Mouse (Mus musculus): ENCODE data around the gene Fbln1. TPM values are rescaled to one million over a fixed set of nuclear protein-coding genes. Genes with fewer than 3 reads are reported as not detected.

Fbln1 gene
- polyA plus RNA-seq, 1 experiment = 48.1 TPM

DNA sequence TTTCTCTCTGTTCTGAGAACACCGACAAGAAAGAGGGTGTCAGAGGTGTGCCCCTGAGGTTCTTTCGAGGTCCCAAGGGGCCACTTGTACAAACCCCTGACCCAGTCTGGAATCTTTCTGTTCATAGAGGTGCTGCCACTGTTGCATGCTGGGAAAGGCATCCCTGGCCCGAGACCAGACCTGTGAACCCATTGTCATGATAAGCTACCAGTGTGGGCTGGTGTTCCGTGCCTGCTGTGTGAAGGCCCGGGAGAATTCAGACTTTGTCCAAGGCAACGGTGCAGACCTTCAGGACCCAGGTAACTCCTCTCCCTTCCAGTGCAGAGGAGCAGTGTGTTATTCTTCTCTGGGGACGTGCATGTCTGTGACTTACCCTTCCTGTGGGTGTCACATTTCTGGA, 21.1 kb downstream of the Fbln1 start:
- no peaks in the 10 kb centered on the region for H3K27me3 ChIP-seq (ENCODE audit: control insufficient read depth, insufficient read depth, low read length, poor library complexity, severe bottlenecking)
- H3K9ac ChIP-seq (ENCODE audit: low read depth, poor library complexity, severe bottlenecking) = no peak overlapping the region
- no peaks in the 10 kb centered on the region for H3K4me1 ChIP-seq (ENCODE audit: control insufficient read depth, insufficient read depth, low read length)
- H3K36me3 ChIP-seq (ENCODE audit: control insufficient read depth, insufficient read depth, low read length, poor library complexity, severe bottlenecking) = peaks cover 2% of the 10 kb centered on the region; the same call in 1 of the 2 replicates
- no peaks in the 10 kb centered on the region for H3K9me3 ChIP-seq (replicated peaks; ENCODE audit: control insufficient read depth, insufficient read depth, low read length, poor library complexity, severe bottlenecking)
- no peak overlapping the region for H3K27ac ChIP-seq (ENCODE audit: insufficient read depth, low read length)
- TF ChIP-seq EP300 (IDR thresholded peaks at IDR 0.05; ENCODE audit: insufficient read depth, low read depth, low read length) = 0 out of 2 replicates have a peak, but pooled peaks have one; percentile 4
- no peak for TF ChIP-seq POLR2A (IDR thresholded peaks at IDR 0.05; ENCODE audit: insufficient read depth, low read length)
- no peak overlapping the region for H3K4me3 ChIP-seq (ENCODE audit: low read depth, low read length)

DNA sequence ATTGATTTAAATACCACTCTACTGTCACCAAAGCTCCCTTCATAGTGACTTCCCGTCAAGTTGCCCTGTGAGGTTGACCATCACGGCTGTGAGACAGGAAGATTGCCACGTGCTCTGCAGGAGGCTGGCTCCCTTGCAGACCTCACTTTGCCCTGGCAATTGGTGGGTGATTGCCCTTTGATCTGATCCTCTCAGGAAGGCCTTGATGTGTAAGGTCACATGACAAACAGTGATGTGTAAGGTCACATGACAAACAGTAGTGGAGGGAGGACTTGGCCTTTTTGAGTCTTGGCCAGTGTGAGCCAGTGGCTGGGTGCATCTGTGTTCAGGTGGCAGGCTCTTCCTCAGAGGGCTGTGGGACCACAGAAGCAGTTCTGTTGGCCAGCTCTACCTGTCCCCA, 22.8 kb downstream of the Fbln1 start:
- no peak overlapping the region for H3K27ac ChIP-seq (ENCODE audit: insufficient read depth, low read length)
- peaks cover 2% of the 10 kb centered on the region; the same call in 1 of the 2 replicates for H3K36me3 ChIP-seq (ENCODE audit: control insufficient read depth, insufficient read depth, low read length, poor library complexity, severe bottlenecking)

DNA sequence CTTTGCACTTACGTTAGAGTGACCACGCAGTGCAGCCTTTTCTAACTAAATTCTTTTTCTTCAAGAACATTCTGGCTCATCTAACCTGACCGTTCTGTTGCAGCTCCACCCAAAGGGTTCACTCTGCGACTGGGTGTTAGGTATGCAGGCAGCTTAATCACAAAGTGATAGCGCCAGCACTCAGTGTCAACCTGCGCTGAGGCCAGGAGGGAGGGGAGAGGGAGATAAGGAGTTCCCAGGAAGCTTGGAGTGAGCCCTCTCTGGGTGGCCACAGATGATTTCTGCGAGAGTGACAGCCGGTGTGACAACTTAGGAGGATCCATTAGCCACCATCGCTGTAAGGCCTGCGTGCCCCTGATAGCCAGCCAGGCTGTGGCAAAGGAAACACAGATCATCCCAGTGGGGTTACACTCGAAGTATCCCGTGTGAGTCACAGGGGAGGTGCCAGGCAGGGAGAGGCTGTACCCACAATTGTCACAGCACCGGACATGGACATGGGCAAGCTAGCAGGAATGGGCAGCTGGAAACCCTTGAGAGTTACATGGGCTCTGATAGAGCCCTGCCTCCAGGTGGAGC, 24.3 kb downstream of the Fbln1 start:
- no peak overlapping the region for H3K4me3 ChIP-seq (ENCODE audit: low read depth, low read length)
- peaks cover 5% of the 10 kb centered on the region for H3K4me1 ChIP-seq (ENCODE audit: control insufficient read depth, insufficient read depth, low read length)
- H3K27me3 ChIP-seq (ENCODE audit: control insufficient read depth, insufficient read depth, low read length, poor library complexity, severe bottlenecking) = no peaks in the 10 kb centered on the region
- H3K36me3 ChIP-seq (ENCODE audit: control insufficient read depth, insufficient read depth, low read length, poor library complexity, severe bottlenecking) = no peaks in the 10 kb centered on the region
- no peak overlapping the region for H3K9ac ChIP-seq (ENCODE audit: low read depth, poor library complexity, severe bottlenecking)
- H3K9me3 ChIP-seq (replicated peaks; ENCODE audit: control insufficient read depth, insufficient read depth, low read length, poor library complexity, severe bottlenecking) = no peaks in the 10 kb centered on the region
- TF ChIP-seq EP300 (IDR thresholded peaks at IDR 0.05; ENCODE audit: insufficient read depth, low read depth, low read length) (no peak), POLR2A (IDR thresholded peaks at IDR 0.05; ENCODE audit: insufficient read depth, low read length) (no peak), CTCF (IDR thresholded peaks at IDR 0.05; ENCODE audit: low read depth, low read length) (no peak)
- H3K27ac ChIP-seq (ENCODE audit: insufficient read depth, low read length) = no peak overlapping the region

More for the DNA sequence above, 22.8 kb downstream of the Fbln1 start:
- H3K4me1 ChIP-seq (ENCODE audit: control insufficient read depth, insufficient read depth, low read length) = peaks cover 3% of the 10 kb centered on the region
- TF ChIP-seq CTCF (IDR thresholded peaks at IDR 0.05; ENCODE audit: low read depth, low read length) (no peak), POLR2A (IDR thresholded peaks at IDR 0.05; ENCODE audit: insufficient read depth, low read length) (no peak), EP300 (IDR thresholded peaks at IDR 0.05; ENCODE audit: insufficient read depth, low read depth, low read length) (no peak)
- H3K4me3 ChIP-seq (ENCODE audit: low read depth, low read length) = no peak overlapping the region
- no peak overlapping the region for H3K9ac ChIP-seq (ENCODE audit: low read depth, poor library complexity, severe bottlenecking)
- no peaks in the 10 kb centered on the region for H3K27me3 ChIP-seq (ENCODE audit: control insufficient read depth, insufficient read depth, low read length, poor library complexity, severe bottlenecking)
- no peaks in the 10 kb centered on the region for H3K9me3 ChIP-seq (replicated peaks; ENCODE audit: control insufficient read depth, insufficient read depth, low read length, poor library complexity, severe bottlenecking)

DNA sequence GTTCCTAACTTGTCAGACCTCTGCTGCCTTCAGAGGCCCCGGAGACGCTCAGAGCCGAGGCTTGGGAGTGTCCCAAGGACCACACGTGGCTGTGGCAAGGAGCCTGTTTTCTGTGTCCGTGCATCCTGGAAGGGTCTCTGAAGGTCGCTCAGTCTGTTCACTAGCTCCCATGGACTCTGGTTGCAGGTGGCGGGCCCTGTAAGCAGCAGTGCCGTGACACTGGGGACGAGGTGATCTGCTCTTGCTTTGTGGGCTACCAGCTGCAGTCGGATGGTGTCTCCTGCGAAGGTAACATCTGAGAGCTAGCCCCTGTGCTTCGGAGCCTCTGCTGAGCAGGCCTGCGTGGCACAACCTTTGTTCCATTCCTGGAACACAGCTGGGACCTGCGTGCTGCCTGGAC, 24.9 kb downstream of the Fbln1 start:
- H3K9me3 ChIP-seq (replicated peaks; ENCODE audit: control insufficient read depth, insufficient read depth, low read length, poor library complexity, severe bottlenecking) = no peaks in the 10 kb centered on the region
- TF ChIP-seq CTCF (IDR thresholded peaks at IDR 0.05; ENCODE audit: low read depth, low read length) = no peak
- TF ChIP-seq EP300 (IDR thresholded peaks at IDR 0.05; ENCODE audit: insufficient read depth, low read depth, low read length) = no peak
- TF ChIP-seq POLR2A (IDR thresholded peaks at IDR 0.05; ENCODE audit: insufficient read depth, low read length) = no peak
- H3K27ac ChIP-seq (ENCODE audit: insufficient read depth, low read length) = no peak overlapping the region
- H3K9ac ChIP-seq (ENCODE audit: low read depth, poor library complexity, severe bottlenecking) = no peak overlapping the region
- H3K4me3 ChIP-seq (ENCODE audit: low read depth, low read length) = no peak overlapping the region
- H3K36me3 ChIP-seq (ENCODE audit: control insufficient read depth, insufficient read depth, low read length, poor library complexity, severe bottlenecking) = no peaks in the 10 kb centered on the region
- H3K4me1 ChIP-seq (ENCODE audit: control insufficient read depth, insufficient read depth, low read length) = peaks cover 5% of the 10 kb centered on the region
- no peaks in the 10 kb centered on the region for H3K27me3 ChIP-seq (ENCODE audit: control insufficient read depth, insufficient read depth, low read length, poor library complexity, severe bottlenecking)

DNA sequence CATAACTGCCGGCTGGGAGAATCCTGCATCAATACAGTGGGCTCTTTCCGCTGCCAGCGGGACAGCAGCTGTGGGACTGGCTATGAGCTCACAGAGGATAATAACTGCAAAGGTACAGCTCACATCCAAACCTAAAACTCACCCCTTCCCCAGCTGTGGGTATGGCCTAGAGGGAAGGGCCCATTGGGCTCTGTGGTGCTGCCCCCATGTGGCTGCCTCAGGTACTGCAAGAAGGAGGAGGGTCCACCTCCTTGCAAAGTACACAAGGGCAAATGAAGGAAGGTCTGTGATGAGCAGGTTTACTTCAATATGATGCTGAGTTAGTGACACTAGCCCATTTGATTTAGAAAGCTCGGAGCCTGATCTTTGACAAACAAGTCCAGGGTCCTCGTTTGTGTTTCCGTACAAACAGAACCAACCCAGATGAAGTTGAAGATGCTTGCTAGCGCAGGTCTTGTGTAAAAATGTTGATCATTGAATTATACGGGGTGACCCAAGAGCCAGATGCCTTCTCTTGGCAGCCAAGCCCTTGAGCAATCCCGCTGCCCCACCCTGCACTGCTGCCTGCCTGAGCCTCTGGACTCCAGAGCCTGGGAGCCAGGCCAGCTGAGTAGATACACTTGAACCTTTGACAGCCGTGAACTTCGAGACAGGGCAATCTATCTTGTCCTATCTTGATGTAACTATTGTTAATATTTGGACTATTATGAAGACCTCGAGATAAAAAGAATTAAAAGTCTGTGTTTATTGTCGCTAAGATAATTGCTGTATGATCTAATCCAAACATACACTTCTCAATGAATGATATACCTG, 25.9 kb downstream of the Fbln1 start:
- TF ChIP-seq POLR2A (IDR thresholded peaks at IDR 0.05; ENCODE audit: insufficient read depth, low read length) (no peak), CTCF (IDR thresholded peaks at IDR 0.05; ENCODE audit: low read depth, low read length) (peak; percentile 98), EP300 (IDR thresholded peaks at IDR 0.05; ENCODE audit: insufficient read depth, low read depth, low read length) (no peak)
- Histone ChIP-seq H3K27me3 (ENCODE audit: control insufficient read depth, insufficient read depth, low read length, poor library complexity, severe bottlenecking) (no peaks in the 10 kb centered on the region), H3K4me3 (ENCODE audit: low read depth, low read length) (no peak overlapping the region), H3K4me1 (ENCODE audit: control insufficient read depth, insufficient read depth, low read length) (peaks cover 5% of the 10 kb centered on the region), H3K9me3 (replicated peaks; ENCODE audit: control insufficient read depth, insufficient read depth, low read length, poor library complexity, severe bottlenecking) (no peaks in the 10 kb centered on the region), H3K27ac (ENCODE audit: insufficient read depth, low read length) (no peak overlapping the region), H3K36me3 (ENCODE audit: control insufficient read depth, insufficient read depth, low read length, poor library complexity, severe bottlenecking) (no peaks in the 10 kb centered on the region), H3K9ac (ENCODE audit: low read depth, poor library complexity, severe bottlenecking) (no peak overlapping the region)

DNA sequence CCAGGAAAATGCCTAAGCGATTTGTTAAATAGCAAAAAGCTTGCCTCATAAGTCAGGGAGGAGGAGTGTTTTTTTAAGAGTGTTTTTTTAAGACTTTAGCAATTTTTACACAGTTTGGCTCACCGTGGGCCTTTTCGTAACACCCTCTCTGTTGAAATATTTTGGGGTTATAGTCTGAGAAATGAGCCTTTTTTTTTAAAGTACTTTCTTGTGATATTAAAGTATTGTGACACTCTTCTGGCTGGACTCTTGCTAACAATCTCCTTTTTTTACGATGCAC, 26.4 kb downstream of the Fbln1 start:
- peaks cover 5% of the 10 kb centered on the region for H3K4me1 ChIP-seq (ENCODE audit: control insufficient read depth, insufficient read depth, low read length)
- H3K9ac ChIP-seq (ENCODE audit: low read depth, poor library complexity, severe bottlenecking) = no peak overlapping the region
- H3K27ac ChIP-seq (ENCODE audit: insufficient read depth, low read length) = no peak overlapping the region
- no peaks in the 10 kb centered on the region for H3K9me3 ChIP-seq (replicated peaks; ENCODE audit: control insufficient read depth, insufficient read depth, low read length, poor library complexity, severe bottlenecking)
- no peaks in the 10 kb centered on the region for H3K36me3 ChIP-seq (ENCODE audit: control insufficient read depth, insufficient read depth, low read length, poor library complexity, severe bottlenecking)
- TF ChIP-seq CTCF (IDR thresholded peaks at IDR 0.05; ENCODE audit: low read depth, low read length) (no peak), EP300 (IDR thresholded peaks at IDR 0.05; ENCODE audit: insufficient read depth, low read depth, low read length) (no peak), POLR2A (IDR thresholded peaks at IDR 0.05; ENCODE audit: insufficient read depth, low read length) (no peak)
- no peak overlapping the region for H3K4me3 ChIP-seq (ENCODE audit: low read depth, low read length)
- H3K27me3 ChIP-seq (ENCODE audit: control insufficient read depth, insufficient read depth, low read length, poor library complexity, severe bottlenecking) = no peaks in the 10 kb centered on the region
